In genomic region chr1:182048101-182048500, GRCm38 (mm10) we compare ENCODE assay signal across 16 mouse cellular contexts.
"Had no signal": no experiment of that assay in that cellular context is flagged by ENCODE, and none has a peak within 500 bp of the region (broad histone marks: within the 10 kb centered on the region; RNA-seq: fewer than 3 reads in every experiment).

No protein-coding gene starts in this region.

- H3K27me3 ChIP-seq: neural tube, embryonic 13.5 days; neural tube, embryonic 15.5 days; stomach, embryonic 15.5 days had no signal

- DNase-seq: retina, postnatal 1 day; right cerebral cortex, adult 18-20 months; right cerebral cortex, postnatal 14 days; right cerebral cortex, postnatal 25 days; right cerebral cortex, postnatal 4 days; spleen, adult 18-20 months; thymus, adult 18-20 months; thymus, adult 2 months; thymus, postnatal 14 days; thymus, postnatal 25 days; thymus, postnatal 36 days; thymus, postnatal 4 days had no signal

- H3K4me2 ChIP-seq: neural tube, embryonic 13.5 days; neural tube, embryonic 15.5 days; stomach, embryonic 15.5 days had no signal

- H3K36me3 ChIP-seq: neural tube, embryonic 13.5 days; neural tube, embryonic 15.5 days; stomach, embryonic 15.5 days had no signal

- H3K9me3 ChIP-seq: neural tube, embryonic 13.5 days; neural tube, embryonic 15.5 days; stomach, embryonic 15.5 days had no signal

- H3K9ac ChIP-seq: neural tube, embryonic 13.5 days; neural tube, embryonic 15.5 days; stomach, embryonic 15.5 days had no signal

- H3K4me3 ChIP-seq: neural tube, embryonic 13.5 days; neural tube, embryonic 15.5 days; stomach, embryonic 15.5 days had no signal

- H3K27ac ChIP-seq: neural tube, embryonic 13.5 days; neural tube, embryonic 15.5 days; stomach, embryonic 15.5 days; stomach, postnatal 0 days had no signal
